Mouse (Mus musculus) MEL (cell line): ENCODE measurements around the gene Dcaf7. TPM values are rescaled to one million over a fixed set of nuclear protein-coding genes. Genes with fewer than 3 reads are reported as not detected.

Experiments
- DNase-seq: peaks from one replicate; pipeline ENCODE4 v3.0.0; 2011; ENCODE audit warnings: low read depth, low spot score
- H3K27ac ChIP-seq: 2 replicates; pipeline ENCODE4 v1.5.1; 2012; ENCODE audit warnings: low read depth, mild to moderate bottlenecking, control low read depth, low read length, moderate library complexity; ENCODE audit not compliant: control insufficient read depth
- H3K27me3 ChIP-seq, 2 experiments: fragments of 150-350 bp in 1 of 2; sonication (generic) in 1 of 2; 2 replicates each; pipeline ENCODE4 v1.6.1; 2012; ENCODE audit warnings: low read length in 2 of 2, mild to moderate bottlenecking in 2 of 2, improper control_type of control experiment in 1 of 2, moderate library complexity in 1 of 2; ENCODE audit not compliant: insufficient read depth in 2 of 2, control insufficient read depth in 1 of 2
- H3K36me3 ChIP-seq, 2 experiments: 2 replicates each; pipeline ENCODE4 v1.6.1; 2012 to 2014; ENCODE audit warnings: low read length in 2 of 2, improper control_type of control experiment in 1 of 2, inconsistent platforms in 1 of 2, mild to moderate bottlenecking in 1 of 2; ENCODE audit not compliant: insufficient read depth in 2 of 2, control insufficient read depth in 1 of 2
- H3K4me1 ChIP-seq, 2 experiments: fragments of 150-350 bp in 1 of 2; sonication (generic) in 1 of 2; 2 replicates each; pipeline ENCODE4 v1.6.1; 2012; ENCODE audit warnings: low read length in 2 of 2, improper control_type of control experiment in 1 of 2, mild to moderate bottlenecking in 1 of 2; ENCODE audit not compliant: insufficient read depth in 2 of 2, control insufficient read depth in 1 of 2
- H3K4me3 ChIP-seq, 2 experiments: fragments of 150-350 bp in 1 of 2; sonication (generic) in 1 of 2; 2 replicates each; pipeline ENCODE4 v1.5.1; 2012; ENCODE audit warnings: low read depth in 2 of 2, low read length in 2 of 2, mild to moderate bottlenecking in 2 of 2, moderate library complexity in 2 of 2, control low read depth in 1 of 2, improper control_type of control experiment in 1 of 2; ENCODE audit not compliant: control insufficient read depth in 1 of 2, insufficient read depth in 1 of 2
- H3K79me2 ChIP-seq: 2 replicates; pipeline ENCODE4 v1.6.1; 2012; ENCODE audit warnings: mild to moderate bottlenecking, low read length, moderate library complexity; ENCODE audit not compliant: control insufficient read depth, poor library complexity, insufficient read depth
- H3K9ac ChIP-seq: 2 replicates; pipeline ENCODE4 v1.6.1; 2012; ENCODE audit warnings: low read depth, mild to moderate bottlenecking, control low read depth, low read length, moderate library complexity; ENCODE audit not compliant: control insufficient read depth, poor library complexity, severe bottlenecking
- H3K9me3 ChIP-seq: fragments of 150-350 bp; sonication (generic); replicated peaks from 2 replicates; pipeline ENCODE4 v1.6.1; 2012; ENCODE audit warnings: mild to moderate bottlenecking, low read length, improper control_type of control experiment, moderate library complexity; ENCODE audit not compliant: insufficient read depth
- BHLHE40 ChIP-seq: IDR thresholded peaks from 2 replicates; pipeline ENCODE4 v1.6.1; 2012; ENCODE audit warnings: low read depth, mild to moderate bottlenecking, inconsistent platforms, low read length, improper control_type of control experiment, borderline replicate concordance
- CHD1 ChIP-seq: IDR thresholded peaks from 2 replicates; pipeline ENCODE4 v1.6.1; 2012; ENCODE audit warnings: low read depth, mild to moderate bottlenecking, inconsistent platforms, low read length, improper control_type of control experiment
- CHD2 ChIP-seq: IDR thresholded peaks from 2 replicates; pipeline ENCODE4 v1.6.1; 2011; ENCODE audit warnings: low read length, improper control_type of control experiment
- E2F4 ChIP-seq: IDR thresholded peaks from 2 replicates; pipeline ENCODE4 v1.6.1; 2011; ENCODE audit warnings: low read depth, low read length, improper control_type of control experiment, borderline replicate concordance
- ELF1 ChIP-seq: IDR thresholded peaks from 2 replicates; pipeline ENCODE4 v1.6.1; 2014; ENCODE audit warnings: low read depth, mild to moderate bottlenecking, inconsistent platforms, low read length, improper control_type of control experiment, moderate library complexity
- EP300 ChIP-seq, 2 experiments: IDR thresholded peaks; 2 replicates each; pipeline ENCODE4 v1.6.1; 2011; ENCODE audit warnings: improper control_type of control experiment in 2 of 2, low read length in 2 of 2, low read depth in 1 of 2, mild to moderate bottlenecking in 1 of 2
- ETS1 ChIP-seq: IDR thresholded peaks from 2 replicates; pipeline ENCODE4 v1.6.1; 2012; ENCODE audit warnings: low read depth, mild to moderate bottlenecking, inconsistent platforms, low read length, improper control_type of control experiment, moderate library complexity
- GATA1 ChIP-seq: IDR thresholded peaks from 2 replicates; pipeline ENCODE4 v1.6.1; 2011; ENCODE audit warnings: low read depth, low read length, improper control_type of control experiment
- HCFC1 ChIP-seq: IDR thresholded peaks from 2 replicates; pipeline ENCODE4 v1.6.1; 2012; ENCODE audit warnings: low read depth, mild to moderate bottlenecking, inconsistent platforms, low read length, improper control_type of control experiment, moderate library complexity
- JUND ChIP-seq: IDR thresholded peaks from 2 replicates; pipeline ENCODE4 v1.6.1; 2011; ENCODE audit warnings: low read depth, mild to moderate bottlenecking, improper control_type of control experiment, low read length
- MAX ChIP-seq: IDR thresholded peaks from 2 replicates; pipeline ENCODE4 v1.6.1; 2011; ENCODE audit warnings: low read length, improper control_type of control experiment
- MAZ ChIP-seq: IDR thresholded peaks from 2 replicates; pipeline ENCODE4 v1.6.1; 2012; ENCODE audit warnings: low read depth, mild to moderate bottlenecking, inconsistent platforms, low read length, improper control_type of control experiment
- MXI1 ChIP-seq: IDR thresholded peaks from 2 replicates; pipeline ENCODE4 v1.6.1; 2011; ENCODE audit warnings: mild to moderate bottlenecking, low read depth, low read length, improper control_type of control experiment
- MYC ChIP-seq: IDR thresholded peaks from 2 replicates; pipeline ENCODE4 v1.6.1; 2011; ENCODE audit warnings: low read depth, mild to moderate bottlenecking, low read length, improper control_type of control experiment, moderate library complexity
- NRF1 ChIP-seq: IDR thresholded peaks from 2 replicates; pipeline ENCODE4 v1.6.1; 2014; ENCODE audit warnings: low read depth, mild to moderate bottlenecking, inconsistent platforms, low read length, improper control_type of control experiment, moderate library complexity; ENCODE audit not compliant: poor library complexity, insufficient read depth, severe bottlenecking
- POLR2AphosphoS2 ChIP-seq: IDR thresholded peaks from 2 replicates; pipeline ENCODE4 v1.6.1; 2011; ENCODE audit warnings: low read length, improper control_type of control experiment
- POLR2AphosphoS5 ChIP-seq: IDR thresholded peaks from 2 replicates; pipeline ENCODE4 v1.6.1; 2012; ENCODE audit warnings: low read depth, borderline replicate concordance, mild to moderate bottlenecking, inconsistent platforms, low read length, moderate library complexity, mixed read lengths
- RCOR1 ChIP-seq: IDR thresholded peaks from 2 replicates; pipeline ENCODE4 v1.6.1; 2012; ENCODE audit warnings: low read depth, mild to moderate bottlenecking, inconsistent platforms, low read length, improper control_type of control experiment
- SIN3A ChIP-seq: IDR thresholded peaks from 2 replicates; pipeline ENCODE4 v1.6.1; 2012; ENCODE audit warnings: low read length, improper control_type of control experiment, inconsistent platforms
- TBP ChIP-seq: IDR thresholded peaks from 2 replicates; pipeline ENCODE4 v1.8.0; 2011; ENCODE audit warnings: low read depth, low read length, improper control_type of control experiment
- TCF12 ChIP-seq: IDR thresholded peaks from 2 replicates; pipeline ENCODE4 v1.6.1; 2014; ENCODE audit warnings: low read depth, mild to moderate bottlenecking, inconsistent platforms, low read length, improper control_type of control experiment, moderate library complexity
- USF2 ChIP-seq, 2 experiments: IDR thresholded peaks; 2 replicates each; pipeline ENCODE4 v1.6.1; 2011 to 2012; ENCODE audit warnings: improper control_type of control experiment in 2 of 2, low read length in 2 of 2, borderline replicate concordance in 1 of 2, inconsistent platforms in 1 of 2, low read depth in 1 of 2, mild to moderate bottlenecking in 1 of 2; ENCODE audit not compliant: insufficient read depth in 1 of 2
- ZC3H11A ChIP-seq: IDR thresholded peaks from 2 replicates; pipeline ENCODE4 v1.6.1; 2012; ENCODE audit warnings: low read depth, mild to moderate bottlenecking, inconsistent platforms, low read length, improper control_type of control experiment
- ZMIZ1 ChIP-seq: IDR thresholded peaks from 2 replicates; pipeline ENCODE4 v1.6.1; 2012; ENCODE audit warnings: low read depth, mild to moderate bottlenecking, inconsistent platforms, low read length, improper control_type of control experiment, moderate library complexity
- polyA plus RNA-seq, 2 experiments: library from polyadenylated mRNA; stranded (reverse) in 1 of 2; unstranded in 1 of 2; fragments of >175 nt in 1 of 2; fragments of >200 nt in 1 of 2; gene quantifications; 2 replicates each; pipeline versions ENCODE4 v1.2.1 to v1.2.4; 2012; ENCODE audit warnings: low replicate concordance in 2 of 2, low read depth in 1 of 2; ENCODE audit not compliant: insufficient read length in 2 of 2, insufficient read depth in 1 of 2, missing spikeins in 1 of 2
- total RNA-seq: library from RNA; depleted of rRNA; stranded (reverse); fragments of 300-350 nt; gene quantifications from 2 replicates; pipeline ENCODE4 v1.2.3, GENCODE M21; 2012

Gene Dcaf7
- total and polyA plus RNA-seq, 3 experiments = 65.5 to 88.2 (median 86.9) TPM

GRCm38 (mm10) chr11:106034986-106035385, 1.7 kb upstream of the Dcaf7 start (continued):
- TF ChIP-seq SIN3A = peak; percentile 79
- 0 out of 2 replicates have a peak, but pooled peaks have one; percentile 30 for TF ChIP-seq E2F4
- 0 out of 2 replicates have a peak, but pooled peaks have one; percentile 7 for TF ChIP-seq NRF1
- TF ChIP-seq BHLHE40 = 0 out of 2 replicates have a peak, but pooled peaks have one; percentile 23
- TF ChIP-seq JUND = peak; percentile 42; the same call in 1 of the 2 replicates
- no peak; the same call in 1 of the 2 replicates for TF ChIP-seq CHD1
- TF ChIP-seq EP300 (IDR thresholded peaks at IDR 0.05; ENCODE audit: low read depth in 1 of 2, low read length in 2 of 2) = peak; percentile 95 to 96
- no peak for TF ChIP-seq POLR2AphosphoS5
- no peak for TF ChIP-seq USF2 (IDR thresholded peaks at IDR 0.05; ENCODE audit: borderline replicate concordance in 1 of 2, insufficient read depth in 1 of 2, low read depth in 1 of 2, low read length in 2 of 2)
- peak; percentile 78 for TF ChIP-seq MAX
- TF ChIP-seq CHD2 = no peak
- TF ChIP-seq MYC = peak; percentile 85; the same call in 1 of the 2 replicates

GRCm38 (mm10) chr11:106037418-106037751, 713 bp downstream of the Dcaf7 start:
- H3K27ac ChIP-seq = peak overlapping the region; percentile 66
- H3K9me3 ChIP-seq = no peaks in the 10 kb centered on the region
- no peaks in the 10 kb centered on the region for H3K27me3 ChIP-seq
- peak overlapping the region; percentile 81 to 98 for H3K4me3 ChIP-seq
- H3K36me3 ChIP-seq = peaks cover 2 to 50% of the 10 kb centered on the region in 2 experiments; a peak in 3 of 4 replicates
- peaks cover 22 to 41% of the 10 kb centered on the region in 2 experiments for H3K4me1 ChIP-seq
- peak overlapping the region; percentile 91 for H3K9ac ChIP-seq
- peak; percentile 86 for DNase-seq
- TF ChIP-seq POLR2AphosphoS2 (0 out of 2 replicates have a peak, but pooled peaks have one; percentile 28), TCF12 (0 out of 2 replicates have a peak, but pooled peaks have one; percentile 31), ZC3H11A (no peak), ELF1 (no peak), GATA1 (0 out of 2 replicates have a peak, but pooled peaks have one; percentile 22), MXI1 (peak; percentile 8), RCOR1 (no peak), TBP (0 out of 2 replicates have a peak, but pooled peaks have one; percentile 23), EP300 (IDR thresholded peaks at IDR 0.05; ENCODE audit: low read depth in 1 of 2, low read length in 2 of 2) (peak in 1 of 2 experiments; percentile 11; a peak in 1 of 4 replicates), USF2 (IDR thresholded peaks at IDR 0.05; ENCODE audit: borderline replicate concordance in 1 of 2, insufficient read depth in 1 of 2, low read depth in 1 of 2, low read length in 2 of 2) (no peak), ETS1 (0 out of 2 replicates have a peak, but pooled peaks have one; percentile 23), CHD2 (peak; percentile 81), ZMIZ1 (no peak), MAZ (peak; percentile 55; the same call in 1 of the 2 replicates), HCFC1 (no peak)
- H3K79me2 ChIP-seq = peaks cover 52% of the 10 kb centered on the region
